8 mouse cellular contexts compared by ENCODE assay signal in genomic region chr16:3908537-3909111, GRCm38 (mm10). TPM values are rescaled to one million over a fixed set of nuclear protein-coding genes. Genes with fewer than 3 reads are reported as not detected.
DNase-seq lines count a peak whose midpoint lies in the region; ATAC-seq and TF ChIP-seq lines count a peak whose summit lies in the region.

1700037C18Rik (minus strand) TSS chr16:3908689.
Cluap1 (plus strand) TSS chr16:3908801.

- DNase-seq in 3T3-L1 (ENCODE audit: low read depth, low spot score) = peak; percentile 97
- peak; percentile 65 to 85 for DNase-seq in adrenal gland, postnatal 4 days (ENCODE audit: low spot score in 2 of 2)
- DNase-seq in embryonic facial prominence, embryonic 14.5 days (ENCODE audit: low spot score) = peak; percentile 97
- peak; percentile 93 for DNase-seq in heart, adult 8-10 months (ENCODE audit: low spot score)
- peak; percentile 97 for DNase-seq in kidney, adult 9 months
- peak; percentile 95 for DNase-seq in limb, embryonic 14.5 days (ENCODE audit: low spot score)
- peak; percentile 97 for DNase-seq in midbrain, postnatal 0 days (ENCODE audit: low spot score)
- DNase-seq in spleen, postnatal 14 days (ENCODE audit: low spot score in 2 of 2) = peak; percentile 83 to 85

- peak within 1 kb of the TSS; percentile 70 for H3K27ac ChIP-seq in embryonic facial prominence, embryonic 14.5 days (replicated peaks; ENCODE audit: low read depth, low read length)
- peak within 1 kb of the TSS; percentile 50 for H3K27ac ChIP-seq in limb, embryonic 14.5 days (replicated peaks; ENCODE audit: low read depth, low read length)
- peak within 1 kb of the TSS; percentile 80 for H3K27ac ChIP-seq in midbrain, postnatal 0 days (ENCODE audit: low read depth, low read length)

- peak; percentile 84; the same call in 1 of the 2 replicates for TF ChIP-seq POLR2A in limb, embryonic 14.5 days (IDR thresholded peaks at IDR 0.05; ENCODE audit: borderline replicate concordance, extremely low read depth, insufficient read depth, insufficient read length)

- peaks cover 5% of the 10 kb centered on the region; the same call in 1 of the 2 replicates for H3K4me1 ChIP-seq in embryonic facial prominence, embryonic 14.5 days (ENCODE audit: control insufficient read depth, insufficient read depth, low read length)
- H3K4me1 ChIP-seq in limb, embryonic 14.5 days (ENCODE audit: control insufficient read depth, insufficient read depth, low read length) = peaks cover 4% of the 10 kb centered on the region; the same call in 1 of the 2 replicates
- peaks cover 5% of the 10 kb centered on the region; the same call in 1 of the 2 replicates for H3K4me1 ChIP-seq in midbrain, postnatal 0 days (ENCODE audit: insufficient read depth, low read length)

- H3K9ac ChIP-seq in embryonic facial prominence, embryonic 14.5 days (ENCODE audit: low read depth, low read length) = peak within 1 kb of the TSS; percentile 83
- H3K9ac ChIP-seq in limb, embryonic 14.5 days (ENCODE audit: low read depth, low read length, severe bottlenecking) = peak within 1 kb of the TSS; percentile 69
- H3K9ac ChIP-seq in midbrain, postnatal 0 days (replicated peaks; ENCODE audit: low read length, poor library complexity, severe bottlenecking) = peak within 1 kb of the TSS; percentile 73

- peaks cover 48% of the 10 kb centered on the region for H3K36me3 ChIP-seq in embryonic facial prominence, embryonic 14.5 days (ENCODE audit: control insufficient read depth, insufficient read depth, low read length)
- peaks cover 47% of the 10 kb centered on the region for H3K36me3 ChIP-seq in limb, embryonic 14.5 days (ENCODE audit: control insufficient read depth, insufficient read depth, low read length)
- H3K36me3 ChIP-seq in midbrain, postnatal 0 days (ENCODE audit: insufficient read depth, low read length) = peaks cover 27% of the 10 kb centered on the region

- H3K4me2 ChIP-seq in embryonic facial prominence, embryonic 14.5 days (ENCODE audit: low read depth, low read length) = peak within 1 kb of the TSS; percentile 71
- peak within 1 kb of the TSS; percentile 63 for H3K4me2 ChIP-seq in limb, embryonic 14.5 days (replicated peaks; ENCODE audit: low read depth, low read length, severe bottlenecking)
- peak within 1 kb of the TSS; percentile 74 for H3K4me2 ChIP-seq in midbrain, postnatal 0 days (ENCODE audit: low read depth, low read length, poor library complexity, severe bottlenecking)

- no peaks in the 10 kb centered on the region for H3K27me3 ChIP-seq in embryonic facial prominence, embryonic 14.5 days (replicated peaks; ENCODE audit: control insufficient read depth, insufficient read depth, low read length)
- no peaks in the 10 kb centered on the region for H3K27me3 ChIP-seq in limb, embryonic 14.5 days (ENCODE audit: control insufficient read depth, insufficient read depth, low read length)
- H3K27me3 ChIP-seq in midbrain, postnatal 0 days (ENCODE audit: insufficient read depth, low read length) = no peaks in the 10 kb centered on the region

- peak; percentile 97 for ATAC-seq in embryonic facial prominence, embryonic 14.5 days (ENCODE audit: low read depth)
- peak; percentile 96 for ATAC-seq in limb, embryonic 14.5 days (ENCODE audit: low FRiP score, low read depth)
- ATAC-seq in midbrain, postnatal 0 days (ENCODE audit: low FRiP score) = peak; percentile 96

- no peaks in the 10 kb centered on the region for H3K9me3 ChIP-seq in embryonic facial prominence, embryonic 14.5 days (ENCODE audit: control insufficient read depth, low read length)
- H3K9me3 ChIP-seq in limb, embryonic 14.5 days (ENCODE audit: control insufficient read depth, low read length) = no peaks in the 10 kb centered on the region
- H3K9me3 ChIP-seq in midbrain, postnatal 0 days (ENCODE audit: low read length) = no peaks in the 10 kb centered on the region

- peak; percentile 83 for TF ChIP-seq CTCF in midbrain, postnatal 0 days (IDR thresholded peaks at IDR 0.05)

- H3K4me3 ChIP-seq in embryonic facial prominence, embryonic 14.5 days (ENCODE audit: low read depth, low read length) = peak within 1 kb of the TSS; percentile 67
- H3K4me3 ChIP-seq in limb, embryonic 14.5 days (replicated peaks; ENCODE audit: low read length) = peak within 1 kb of the TSS; percentile 53
- peak within 1 kb of the TSS; percentile 59 for H3K4me3 ChIP-seq in midbrain, postnatal 0 days (ENCODE audit: low read depth, low read length)

- under 1% methylated on average over 33 of the region's 33 CpGs for WGBS in embryonic facial prominence, embryonic 14.5 days
- under 1% methylated on average over 33 of the region's 33 CpGs for WGBS in limb, embryonic 14.5 days
- under 1% methylated on average over 33 of the region's 33 CpGs for WGBS in midbrain, postnatal 0 days

RNA-seq across cellular contexts. Expression of gene 1700037C18Rik, which starts in this region (rescaled TPM):
- total RNA-seq in adrenal gland, postnatal 4 days (2021) = 1 to 10 TPM; 4.7 to 4.8 TPM
- polyA plus RNA-seq in embryonic facial prominence, embryonic 14.5 days (2014; fragmentation: Nextera tagmentation; extraction: Ambion mirVana) = 7.9 and 8.1 TPM in 2 replicates
- total RNA-seq in heart, adult 8-10 months (2022) = 1 to 10 TPM; 4.0 to 5.7 (median 4.3) TPM
- 3.2 and 6.8 TPM in 2 replicates for polyA plus RNA-seq in limb, embryonic 14.5 days (2012; rRNA removed)
- polyA plus RNA-seq in limb, embryonic 14.5 days (2014; fragmentation: Nextera tagmentation; extraction: Ambion mirVana) = 4.9 and 5.8 TPM in 2 replicates
- 8.9 and 9.9 TPM in 2 replicates for total RNA-seq in midbrain, postnatal 0 days (2014; rRNA removed)
- polyA plus RNA-seq in midbrain, postnatal 0 days (2015; fragmentation: Nextera tagmentation; extraction: Ambion mirVana) = 13.3 and 13.4 TPM in 2 replicates

RNA-seq across cellular contexts. Expression of gene Cluap1, which starts in this region (rescaled TPM):
- 10 to 100 TPM; 24.5 to 25.3 TPM for total RNA-seq in adrenal gland, postnatal 4 days (2021)
- 32.0 and 32.2 TPM in 2 replicates for polyA plus RNA-seq in embryonic facial prominence, embryonic 14.5 days (2014; fragmentation: Nextera tagmentation; extraction: Ambion mirVana)
- 10 to 100 TPM in 2 of 4 experiments, 1 to 10 TPM in 2; 8.5 to 13.1 (median 10.5) TPM for total RNA-seq in heart, adult 8-10 months (2022)
- 17.3 and 28.1 TPM in 2 replicates for polyA plus RNA-seq in limb, embryonic 14.5 days (2012; rRNA removed)
- polyA plus RNA-seq in limb, embryonic 14.5 days (2014; fragmentation: Nextera tagmentation; extraction: Ambion mirVana) = 29.9 and 33.2 TPM in 2 replicates
- total RNA-seq in midbrain, postnatal 0 days (2014; rRNA removed) = 24.7 and 30.1 TPM in 2 replicates
- 44.9 and 49.6 TPM in 2 replicates for polyA plus RNA-seq in midbrain, postnatal 0 days (2015; fragmentation: Nextera tagmentation; extraction: Ambion mirVana)

Comparison
In these comparisons a context has a peak if more than half of its experiments do, and no peak if none do; other contexts are left out.
1. Peak in every context shown above with its lines: DNase-seq, ATAC-seq, H3K4me3 ChIP-seq and H3K27ac ChIP-seq.